Mouse (Mus musculus): ENCODE measurements at regions not wholly inside any gene's neighbourhood (a gene's known extent, or its start where the extent isn't known, plus 50 kb on each side); places are given as distances from the start of the nearest gene placed in this dataset.

GRCm38 (mm10) chr4:9935949-9936348, 938.3 kb upstream of the 2610301B20Rik start:
- DNase-seq (ENCODE audit: low read depth): no peak

GRCm38 (mm10) chr4:9951441-9951840, 922.9 kb upstream of the 2610301B20Rik start:
- DNase-seq (ENCODE audit: low read depth): no peak

GRCm38 (mm10) chr4:9974631-9975030, 899.7 kb upstream of the 2610301B20Rik start:
- no peak for DNase-seq (ENCODE audit: low read depth)

- DNase-seq (ENCODE audit: low read depth): no peak
These were observed 892.8 kb upstream of the 2610301B20Rik start for GRCm38 (mm10) chr4:9981354-9982040.

- DNase-seq (ENCODE audit: low read depth): no peak
These were observed 891.3 kb upstream of the 2610301B20Rik start for GRCm38 (mm10) chr4:9982786-9983525.

- DNase-seq (ENCODE audit: low read depth): no peak
These were observed 880.4 kb upstream of the 2610301B20Rik start for GRCm38 (mm10) chr4:9993871-9994270.

- DNase-seq (ENCODE audit: low read depth): no peak
These were observed 879.8 kb upstream of the 2610301B20Rik start for GRCm38 (mm10) chr4:9994466-9994865.

GRCm38 (mm10) chr4:10030316-10030715, 844.0 kb upstream of the 2610301B20Rik start:
- DNase-seq (ENCODE audit: low read depth): no peak

GRCm38 (mm10) chr4:10031764-10032163, 842.5 kb upstream of the 2610301B20Rik start:
- no peak for DNase-seq (ENCODE audit: low read depth)

- DNase-seq (ENCODE audit: low read depth): no peak
These were observed 839.0 kb upstream of the 2610301B20Rik start for GRCm38 (mm10) chr4:10035336-10035735.

- no peak for DNase-seq (ENCODE audit: low read depth)
These were observed 832.8 kb upstream of the 2610301B20Rik start for GRCm38 (mm10) chr4:10041301-10042093.

- DNase-seq (ENCODE audit: low read depth): no peak
These were observed 825.5 kb upstream of the 2610301B20Rik start for GRCm38 (mm10) chr4:10048770-10049169.

- no peak for DNase-seq (ENCODE audit: low read depth)
These were observed 824.9 kb upstream of the 2610301B20Rik start for GRCm38 (mm10) chr4:10049411-10049810.

GRCm38 (mm10) chr4:10051296-10052267, 822.7 kb upstream of the 2610301B20Rik start:
- no peak for DNase-seq (ENCODE audit: low read depth)

GRCm38 (mm10) chr4:10052869-10053268, 821.4 kb upstream of the 2610301B20Rik start:
- no peak for DNase-seq (ENCODE audit: low read depth)

GRCm38 (mm10) chr4:10072500-10073106, 801.7 kb upstream of the 2610301B20Rik start:
- no peak for DNase-seq (ENCODE audit: low read depth)

GRCm38 (mm10) chr4:10079565-10080169, 794.6 kb upstream of the 2610301B20Rik start:
- no peak for DNase-seq (ENCODE audit: low read depth)

- no peak for DNase-seq (ENCODE audit: low read depth)
These were observed 759.5 kb upstream of the 2610301B20Rik start for GRCm38 (mm10) chr4:10114831-10115230.

GRCm38 (mm10) chr4:10117964-10118363, 756.3 kb upstream of the 2610301B20Rik start:
- no peak for DNase-seq (ENCODE audit: low read depth)

- DNase-seq (ENCODE audit: low read depth): no peak
These were observed 750.0 kb upstream of the 2610301B20Rik start for GRCm38 (mm10) chr4:10124252-10124651.

Data from NIH3T3 (cell line).